Mouse (Mus musculus): Measurements from ENCODE around the gene 9330159F19Rik.

9330159F19Rik gene

DNA sequence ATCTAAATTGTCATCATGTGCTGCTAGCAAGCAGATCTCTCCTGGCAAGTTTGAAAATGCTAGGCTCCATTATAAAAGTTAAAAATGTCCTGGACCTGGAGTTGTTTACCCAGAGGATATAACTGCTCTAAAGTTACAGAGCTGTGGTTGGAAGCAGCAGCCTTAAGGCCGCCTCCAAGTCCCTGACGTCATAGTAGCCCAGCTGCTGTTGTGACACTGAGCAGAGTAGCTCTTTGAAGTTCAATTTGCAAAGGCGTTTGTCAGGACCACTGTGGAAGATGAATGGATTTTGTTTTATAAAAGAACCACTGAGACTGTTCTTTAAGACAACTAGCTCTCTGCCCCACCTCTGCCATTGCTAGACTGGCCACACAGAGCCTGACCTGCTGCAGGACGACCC lies at the start of gene 9330159F19Rik:
TSS of gene 9330159F19Rik (plus strand) at position 154 of the 400 bp plus-strand sequence.
- CTCF ChIA-PET = no interaction called here

DNA sequence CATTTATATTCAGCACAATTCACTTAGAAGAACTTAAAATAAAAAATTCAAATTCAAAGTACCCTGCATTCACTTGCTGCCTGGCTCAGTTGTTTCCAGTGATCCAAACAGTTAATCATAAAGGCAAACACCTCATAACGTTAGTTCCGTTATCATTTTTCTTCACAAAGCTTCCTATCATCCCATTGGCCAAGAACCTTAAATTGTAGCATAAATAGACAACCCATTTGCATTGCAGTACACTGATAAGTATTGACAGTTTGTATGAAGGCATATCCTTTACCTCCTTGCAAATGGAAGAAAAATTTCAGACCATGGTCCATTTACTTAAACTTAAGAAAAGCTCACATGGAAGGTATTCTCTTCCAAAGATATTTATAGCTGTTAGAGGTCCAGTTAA lies 49.7 kb upstream of the 9330159F19Rik start:
- CTCF ChIA-PET = no interaction called here

DNA sequence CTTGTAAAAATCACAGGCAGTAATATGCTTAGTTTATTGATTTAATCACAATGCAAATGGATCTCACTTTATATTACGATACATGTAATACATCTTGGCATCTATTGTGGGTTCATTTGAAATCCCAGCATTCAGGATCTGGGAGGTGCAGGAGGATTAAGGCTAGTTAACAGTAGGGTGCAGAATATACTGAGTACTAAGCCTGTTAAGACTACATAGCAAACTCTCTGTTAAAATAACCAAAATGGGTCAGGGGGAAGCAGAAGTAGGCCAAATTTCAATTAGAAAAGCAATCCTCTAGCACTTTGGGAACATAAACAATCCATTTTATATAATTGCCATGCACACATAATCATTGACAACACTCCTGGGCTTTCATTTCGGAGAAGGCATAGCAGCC lies 37.6 kb upstream of the 9330159F19Rik start:
- CTCF ChIA-PET = no interaction called here

DNA sequence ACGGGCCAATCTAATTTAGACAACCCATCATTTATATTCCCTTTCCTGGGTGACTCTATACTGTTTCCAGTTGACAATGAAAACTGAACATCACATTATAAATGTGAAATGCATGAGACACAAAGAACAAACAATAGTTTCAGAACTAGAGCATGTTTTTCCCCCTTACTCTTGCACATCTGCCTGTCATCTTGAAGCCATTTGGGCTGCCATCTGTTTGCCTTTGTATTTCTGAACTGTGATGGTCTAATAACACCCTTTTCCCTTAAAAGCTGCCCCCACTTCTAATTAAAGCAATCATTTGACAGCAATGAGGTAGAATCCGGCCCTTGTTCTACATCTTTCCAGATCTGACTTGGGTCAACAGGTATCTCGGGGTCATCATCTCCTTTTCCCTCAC lies 35.8 kb upstream of the 9330159F19Rik start:
- CTCF ChIA-PET = no interaction called here

DNA sequence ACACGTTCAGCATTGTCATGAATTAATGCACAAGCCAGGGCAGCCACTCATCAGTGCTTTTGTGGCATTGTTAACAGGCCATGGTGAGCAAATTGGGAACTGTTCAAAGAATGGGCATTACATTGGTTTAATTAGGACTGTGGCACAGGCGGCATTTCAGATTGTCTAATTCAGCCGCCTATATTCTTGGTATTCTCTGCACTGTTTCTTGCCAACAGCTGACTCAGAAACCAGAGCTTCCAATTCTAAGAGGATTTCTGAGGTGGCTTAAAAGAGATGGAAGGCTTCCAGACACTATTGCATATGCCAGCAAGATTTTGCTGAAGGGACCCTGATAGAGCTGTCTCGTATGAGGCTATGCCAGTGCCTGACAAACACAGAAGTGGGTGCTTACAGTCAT lies 34.5 kb upstream of the 9330159F19Rik start:
- CTCF ChIA-PET = no interaction called here

DNA sequence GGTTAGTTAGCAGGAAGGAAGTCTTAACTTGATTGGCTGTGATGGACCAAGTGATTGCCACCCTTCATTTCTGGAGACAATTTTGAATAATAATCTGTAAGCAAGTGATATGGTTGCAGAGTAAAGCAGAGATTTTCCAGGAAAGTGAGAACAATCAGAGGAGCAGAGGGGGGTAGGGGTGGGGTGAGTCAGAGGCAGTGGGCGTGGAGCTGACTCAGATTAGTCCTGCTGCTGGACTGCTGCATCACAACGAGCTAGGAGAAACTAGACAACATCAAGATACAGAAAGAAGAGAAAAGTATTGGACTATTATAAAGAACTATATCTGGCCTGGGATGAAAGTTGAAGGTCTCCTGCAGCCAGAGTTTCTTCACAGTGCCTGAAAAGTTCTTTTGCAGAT lies 33.4 kb upstream of the 9330159F19Rik start:
- CTCF ChIA-PET = no interaction called here

DNA sequence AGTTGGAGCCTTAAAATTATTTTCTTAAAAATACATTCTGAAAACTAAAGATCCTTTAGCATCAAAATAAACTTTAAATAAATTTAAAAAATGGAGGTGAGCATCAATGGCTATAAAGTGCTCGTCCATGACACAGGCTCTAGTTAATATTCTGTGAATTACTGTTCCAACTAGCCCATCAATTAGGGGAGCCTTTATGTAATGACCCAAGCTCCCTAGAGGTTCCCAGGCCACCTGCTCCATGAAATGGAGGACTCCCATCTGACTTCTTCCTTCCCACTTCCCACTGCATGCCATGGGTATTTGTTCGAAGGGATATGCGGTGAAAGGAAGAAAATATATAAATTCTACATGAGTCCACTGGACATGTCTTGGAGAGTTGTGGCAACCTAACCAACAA lies 31.2 kb upstream of the 9330159F19Rik start:
- CTCF ChIA-PET = no interaction called here

DNA sequence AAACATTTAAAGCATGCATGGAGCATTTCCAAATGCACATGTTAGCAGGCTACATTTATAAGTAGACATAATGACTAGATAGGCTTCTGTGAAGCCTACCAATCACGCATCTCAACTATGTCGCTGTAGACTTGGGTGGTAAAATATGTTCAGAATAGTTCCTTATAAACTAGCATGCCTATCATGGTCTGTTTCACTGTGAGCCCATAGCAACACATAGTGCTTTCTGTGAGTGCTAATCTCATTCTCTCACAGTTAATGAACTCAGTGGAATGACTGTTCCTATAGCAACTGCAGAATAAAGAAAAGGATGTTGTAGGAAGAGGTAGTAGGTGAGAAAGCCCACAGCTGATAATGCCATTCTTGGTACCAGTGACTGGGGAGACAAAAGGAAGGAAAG lies 30.4 kb upstream of the 9330159F19Rik start:
- CTCF ChIA-PET = no interaction called here

DNA sequence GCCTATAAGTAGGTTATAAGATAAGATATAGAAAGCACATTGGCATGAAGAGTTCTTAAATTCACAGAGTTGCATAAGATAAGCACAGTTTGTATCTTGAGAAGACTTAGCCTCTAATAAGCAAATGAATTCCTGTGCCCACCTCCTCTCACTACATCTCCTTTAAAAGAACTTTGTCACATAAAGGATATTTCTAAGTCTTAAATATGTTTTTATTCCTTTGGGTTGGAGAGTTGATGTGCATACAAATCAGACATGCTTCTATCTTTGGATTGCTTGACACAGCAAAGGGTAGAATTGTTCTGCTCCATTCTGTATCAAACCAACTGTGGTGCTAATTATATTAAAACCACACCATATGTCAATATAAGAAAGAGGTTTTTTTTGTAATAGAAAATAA lies 17.6 kb upstream of the 9330159F19Rik start:
- CTCF ChIA-PET = no interaction called here

DNA sequence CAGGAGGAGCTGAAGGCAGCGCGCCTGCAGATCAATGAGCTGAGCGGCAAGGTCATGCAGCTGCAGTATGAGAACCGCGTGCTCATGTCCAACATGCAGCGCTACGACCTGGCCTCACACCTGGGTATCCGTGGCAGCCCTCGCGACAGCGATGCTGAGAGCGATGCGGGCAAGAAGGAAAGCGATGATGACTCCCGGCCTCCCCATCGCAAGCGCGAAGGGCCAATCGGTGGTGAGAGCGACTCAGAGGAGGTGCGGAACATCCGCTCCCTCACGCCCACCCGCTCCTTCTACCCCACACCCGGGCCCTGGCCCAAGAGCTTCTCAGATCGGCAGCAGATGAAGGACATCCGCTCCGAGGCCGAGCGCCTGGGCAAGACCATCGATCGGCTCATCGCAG lies 14.6 kb upstream of the 9330159F19Rik start:
- CTCF ChIA-PET = no interaction called here

DNA sequence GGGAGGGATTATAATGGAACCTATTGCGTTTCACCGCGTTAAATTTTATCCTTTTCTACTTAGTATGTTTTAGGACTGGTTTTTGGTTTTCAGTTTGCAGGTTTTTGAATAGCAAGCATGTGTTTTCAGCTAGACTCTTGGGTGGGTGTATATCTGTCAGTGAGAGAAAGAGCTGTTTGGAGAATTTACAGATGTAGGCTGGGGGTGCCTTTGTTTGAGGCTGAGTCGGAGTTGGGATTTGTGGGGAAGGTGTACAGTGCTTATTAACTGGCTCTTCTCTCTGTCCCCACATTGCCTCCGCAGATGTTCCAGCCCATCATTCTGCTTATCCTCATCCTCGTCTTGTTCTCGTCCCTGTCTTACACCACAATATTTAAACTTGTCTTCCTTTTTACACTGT lies 12.8 kb upstream of the 9330159F19Rik start, which contains the start of gene Gm49353:
TSS of gene Gm49353 (plus strand) at position 313 of the 400 bp plus-strand sequence.
- CTCF ChIA-PET = no interaction called here

DNA sequence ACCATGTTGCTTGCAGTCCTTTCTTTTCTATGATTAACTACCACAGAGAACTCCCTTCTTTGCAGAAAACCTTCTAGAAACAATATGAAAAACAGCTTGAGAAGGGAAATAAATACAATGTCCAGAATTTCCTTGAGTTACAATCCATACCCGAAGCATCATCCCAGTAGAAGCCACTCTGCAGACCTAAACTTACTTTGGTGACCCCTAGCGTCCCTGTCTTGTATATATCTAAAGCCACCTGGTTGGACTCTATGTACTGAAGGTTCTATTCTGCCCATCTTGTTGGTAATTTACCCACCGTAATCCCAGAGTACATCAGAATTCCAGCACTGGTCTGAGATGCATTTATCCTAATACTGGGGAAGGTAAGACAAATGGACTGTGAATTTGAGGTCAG lies 11.6 kb upstream of the 9330159F19Rik start:
- CTCF ChIA-PET = no interaction called here

DNA sequence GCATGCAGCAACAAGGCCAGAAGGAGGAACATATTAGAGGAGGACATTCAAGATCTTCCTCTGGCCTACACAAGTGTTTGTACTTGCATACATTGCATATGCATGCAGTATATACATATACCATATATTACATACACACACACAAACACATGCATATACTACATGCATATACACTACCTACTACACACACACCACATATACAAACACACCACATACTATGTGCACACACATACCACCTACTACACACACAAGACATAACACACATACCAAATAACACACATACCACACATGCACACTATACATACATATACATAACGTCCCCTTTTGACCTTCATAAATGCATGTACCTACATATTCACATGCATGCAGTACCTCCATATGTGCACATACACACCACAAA lies 10.8 kb upstream of the 9330159F19Rik start:
- CTCF ChIA-PET = no interaction called here

DNA sequence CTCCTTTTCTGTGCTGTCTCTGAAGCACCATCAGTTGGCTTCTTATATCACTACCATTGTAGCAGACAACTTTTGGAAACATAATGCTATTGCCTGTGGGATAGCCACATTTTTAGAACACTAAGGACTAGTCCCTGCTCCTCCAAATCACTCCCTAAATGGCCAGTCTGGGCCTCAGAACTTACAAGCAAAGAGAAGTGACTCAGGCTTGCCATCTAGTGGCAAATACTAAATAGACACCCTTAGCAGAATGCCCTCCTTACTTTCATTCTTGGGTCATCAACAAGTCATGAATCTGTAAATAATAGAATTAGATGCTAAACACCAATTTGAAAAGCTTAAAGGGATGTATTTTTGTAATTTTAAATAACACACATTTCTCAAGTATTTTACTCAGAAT lies 4.7 kb upstream of the 9330159F19Rik start:
- CTCF ChIA-PET = no interaction called here

DNA sequence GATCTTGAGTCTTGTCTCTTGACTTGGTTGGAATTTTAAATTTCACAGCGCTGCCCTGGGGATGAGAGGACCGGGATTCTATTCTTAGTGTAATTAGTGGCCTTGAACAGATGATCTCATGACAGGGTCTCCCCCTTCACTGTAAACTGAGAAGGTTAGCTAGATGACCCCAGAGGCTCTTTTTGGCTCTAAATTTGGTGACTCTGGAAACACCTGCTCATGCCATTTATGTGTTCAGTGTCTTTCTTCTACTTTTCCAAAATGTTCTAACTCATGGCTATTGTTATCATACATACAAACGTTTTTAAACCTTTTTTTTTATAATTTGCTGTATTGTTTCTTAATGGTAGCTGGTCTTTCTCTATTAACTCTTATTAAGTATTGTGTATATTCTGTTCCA lies 2.7 kb upstream of the 9330159F19Rik start:
- CTCF ChIA-PET = no interaction called here

DNA sequence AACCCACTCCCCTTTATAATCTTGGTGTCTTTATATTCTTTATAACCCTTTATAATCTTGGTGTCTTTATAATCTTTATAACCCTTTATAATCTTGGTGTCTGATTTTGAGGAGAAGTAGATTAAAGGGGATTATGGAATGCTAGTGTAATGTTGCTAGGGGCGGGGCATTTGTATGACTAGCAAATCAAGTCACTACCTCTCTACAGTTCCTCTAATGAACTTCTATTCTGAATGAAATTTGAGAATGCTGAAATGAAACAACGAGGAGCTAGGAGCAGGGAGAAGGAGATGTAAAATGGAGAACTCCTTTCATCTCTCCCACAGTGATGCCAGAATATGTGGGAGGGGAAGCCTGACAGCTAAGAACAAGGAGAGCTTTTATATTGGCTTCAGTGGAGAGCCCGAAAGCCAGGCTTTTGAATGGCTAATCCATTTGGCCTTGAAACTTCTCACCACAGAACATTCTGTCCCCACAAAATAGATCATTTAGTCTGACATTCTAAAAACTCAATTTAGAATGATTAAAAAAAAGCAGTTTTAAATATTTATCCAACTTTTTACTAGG lies 2.2 kb downstream of the 9330159F19Rik start:
- CTCF ChIA-PET = no interaction called here

DNA sequence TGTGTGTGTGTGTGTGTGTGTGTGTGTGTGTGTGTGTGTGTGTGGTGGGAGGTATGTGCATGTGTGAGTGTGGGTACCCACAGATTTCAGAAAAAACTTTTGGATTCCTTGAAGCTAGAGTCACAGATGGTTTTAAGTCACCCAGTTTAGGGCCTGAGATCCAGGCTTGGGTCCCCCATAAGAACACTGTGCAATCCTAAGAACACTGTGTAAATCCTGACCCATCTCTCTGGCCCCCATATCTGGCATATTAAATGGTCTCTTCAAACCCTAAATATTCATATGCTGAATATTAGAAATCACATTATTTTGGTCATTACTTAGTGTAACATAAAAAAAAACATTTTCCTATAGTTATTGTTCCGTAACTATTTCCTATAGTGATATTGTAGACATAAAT lies 5.6 kb downstream of the 9330159F19Rik start:
- CTCF ChIA-PET = no interaction called here

DNA sequence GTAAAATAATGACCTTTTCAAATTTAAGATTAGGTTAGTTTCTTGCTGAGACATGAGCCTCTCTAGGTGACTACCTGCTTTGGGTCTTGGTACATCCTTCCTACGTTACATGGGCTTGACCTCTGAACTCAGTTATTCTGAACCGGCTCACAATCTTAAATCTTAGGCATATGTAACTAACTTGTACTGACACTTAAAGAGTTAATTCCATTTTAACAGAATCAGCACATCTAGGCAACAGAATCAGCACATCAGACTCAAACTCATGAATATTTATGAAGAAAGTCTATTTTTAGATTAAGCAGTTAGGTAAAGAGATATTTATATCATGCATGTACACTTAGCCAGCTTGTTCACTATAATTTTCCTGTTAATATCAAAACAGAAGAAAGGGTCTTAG lies 6.0 kb downstream of the 9330159F19Rik start:
- CTCF ChIA-PET = no interaction called here

DNA sequence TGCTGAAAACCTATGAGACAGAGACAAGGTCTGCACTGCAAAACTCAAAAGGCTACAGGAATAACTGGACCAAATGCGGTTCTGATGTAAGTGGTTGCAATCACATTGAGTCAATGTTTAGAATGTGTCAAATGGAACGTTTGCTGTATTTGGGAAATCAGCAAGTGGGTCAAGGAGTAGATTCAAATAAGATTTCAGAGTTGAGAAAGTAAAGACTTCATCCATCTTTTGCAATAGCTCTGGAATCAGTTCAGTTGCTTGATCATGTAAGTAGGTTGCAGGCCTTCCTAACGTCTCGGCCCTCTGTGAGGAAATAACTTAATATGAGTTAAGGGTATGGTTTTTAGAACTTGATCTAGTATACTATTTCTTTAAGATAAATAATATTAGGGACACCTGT lies 13.9 kb downstream of the 9330159F19Rik start:
- CTCF ChIA-PET = no interaction called here

DNA sequence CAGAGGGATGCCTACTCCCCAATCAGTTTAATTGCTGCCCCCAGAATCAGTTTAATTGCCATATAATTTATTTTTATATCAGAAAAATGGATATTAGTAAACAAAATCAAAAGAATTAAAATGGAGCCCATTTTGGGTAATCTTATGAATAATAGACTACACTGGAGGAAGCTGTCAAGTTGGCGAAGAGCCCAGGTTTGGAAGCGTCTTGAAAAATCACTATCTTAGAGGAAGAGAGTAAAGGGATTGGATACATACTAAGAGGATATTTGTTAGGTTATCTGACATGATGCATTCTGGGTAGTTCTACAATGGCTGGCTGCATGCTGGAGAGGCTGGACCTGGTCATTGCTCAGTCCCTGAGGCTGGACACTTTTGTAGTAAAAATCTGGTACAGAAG lies 19.8 kb downstream of the 9330159F19Rik start:
- CTCF ChIA-PET = no interaction called here
